Mouse (Mus musculus) heart, postnatal 0 days (tissue): ENCODE results near the gene Fam78b. TPM values are rescaled to one million over a fixed set of nuclear protein-coding genes. Genes with fewer than 3 reads are reported as not detected.

Experiments
- ATAC-seq: fragments of 200-750 bp; cut with Nextera tagmentation; 2 replicates; pipeline ENCODE4 v1.8.0; 2017; ENCODE audit warnings: low read depth, moderate number of reproducible peaks, moderate library complexity; ENCODE audit not compliant: insufficient read depth
- DNase-seq: peaks from one replicate; pipeline ENCODE4 v3.0.0-alpha.2; 2016; ENCODE audit warnings: low spot score
- H3K27ac ChIP-seq: fragments of 300-500 bp; sonication (generic); 2 replicates; pipeline ENCODE4 v1.5.1; 2014; ENCODE audit warnings: low read depth, mild to moderate bottlenecking
- H3K27me3 ChIP-seq: fragments of 300-500 bp; sonication (generic); 2 replicates; pipeline ENCODE4 v1.6.1; 2014; ENCODE audit warnings: low read length, mixed read lengths; ENCODE audit not compliant: control insufficient read depth, insufficient read depth
- H3K36me3 ChIP-seq: fragments of 300-500 bp; sonication (generic); replicated peaks from 2 replicates; pipeline ENCODE4 v1.6.1; 2014; ENCODE audit warnings: low read length, mixed read lengths; ENCODE audit not compliant: control insufficient read depth, insufficient read depth
- H3K4me1 ChIP-seq: fragments of 300-500 bp; sonication (generic); 2 replicates; pipeline ENCODE4 v1.6.1; 2014; ENCODE audit warnings: antibody characterized with exemption; ENCODE audit not compliant: control insufficient read depth, insufficient read depth
- H3K4me2 ChIP-seq: fragments of 300-500 bp; sonication (generic); 2 replicates; pipeline ENCODE4 v1.6.1; 2014; ENCODE audit warnings: low read depth, mild to moderate bottlenecking, low read length, moderate library complexity
- H3K4me3 ChIP-seq: fragments of 300-500 bp; sonication (generic); 2 replicates; pipeline ENCODE4 v1.5.1; 2014; ENCODE audit warnings: low read depth, low read length
- H3K9ac ChIP-seq: fragments of 300-500 bp; sonication (generic); replicated peaks from 2 replicates; pipeline ENCODE4 v1.6.1; 2014; ENCODE audit warnings: low read depth, low read length, mixed read lengths
- H3K9me3 ChIP-seq: fragments of 300-500 bp; sonication (generic); replicated peaks from 2 replicates; pipeline ENCODE4 v1.6.1; 2016; ENCODE audit warnings: low read length; ENCODE audit not compliant: control insufficient read depth
- CTCF ChIP-seq: IDR thresholded peaks from 2 replicates; pipeline ENCODE4 v1.5.1; 2016; ENCODE audit warnings: antibody characterized with exemption, control low read depth, low read depth
- EP300 ChIP-seq: IDR thresholded peaks from 2 replicates; pipeline ENCODE4 v1.6.1; 2016; ENCODE audit warnings: antibody characterized with exemption, low read depth
- WGBS: fragments of 180-500 bp; shearing (Covaris S2); extraction: QIAGEN DNeasy Blood & Tissue Kit; methylation state at CpG from one replicate; pipeline ENCODE4 v1.1.7; 2014; 5-methylcytosine and 5-hydroxymethylcytosine counted together
- polyA plus RNA-seq: library from polyadenylated mRNA; unstranded; fragments of >200 nt; fragmentation: Nextera tagmentation; extraction: Ambion mirVana; gene quantifications from 2 replicates; pipeline ENCODE4 v1.2.1, GENCODE M21; 2015
- total RNA-seq: library from RNA; depleted of rRNA; stranded (reverse); fragments of >200 nt; gene quantifications from 2 replicates; pipeline ENCODE4 v1.2.3, GENCODE M21; 2014; ENCODE audit warnings: low replicate concordance

The Fam78b gene
- total and polyA plus RNA-seq, 2 experiments from 2014 or later = 0.63 to 5.6 TPM

GRCm38 (mm10) chr1:166994266-166994665 lies 7.0 kb upstream of the Fam78b start:
- TF ChIP-seq CTCF = no peak
- TF ChIP-seq EP300 = no peak
- WGBS = 57% methylated on average over 5 of the region's 5 CpGs
- no peak for ATAC-seq
- Histone ChIP-seq H3K4me2 (no peak overlapping the region), H3K9ac (no peak overlapping the region), H3K27ac (no peak overlapping the region), H3K9me3 (no peaks in the 10 kb centered on the region), H3K4me3 (no peak overlapping the region), H3K36me3 (no peaks in the 10 kb centered on the region), H3K4me1 (no peaks in the 10 kb centered on the region), H3K27me3 (0 out of 2 replicates have a peak, but pooled peaks cover 5% of the 10 kb centered on the region)
- DNase-seq = no peak

- H3K4me2 ChIP-seq = no peak overlapping the region
- H3K4me1 ChIP-seq = no peaks in the 10 kb centered on the region
- 44% methylated on average over 8 of the region's 8 CpGs for WGBS
- no peaks in the 10 kb centered on the region for H3K9me3 ChIP-seq
- no peak overlapping the region for H3K4me3 ChIP-seq
- no peak for TF ChIP-seq CTCF
- no peak for TF ChIP-seq EP300
- ATAC-seq = no peak
- H3K27ac ChIP-seq = peak overlapping the region; percentile 23; the same call in 1 of the 2 replicates
- H3K27me3 ChIP-seq = peaks cover 23% of the 10 kb centered on the region; the same call in 1 of the 2 replicates
- DNase-seq = no peak
- H3K36me3 ChIP-seq = no peaks in the 10 kb centered on the region
- H3K9ac ChIP-seq = no peak overlapping the region
Measured at GRCm38 (mm10) chr1:166996250-166996649, 5.0 kb upstream of the Fam78b start.

DNA sequence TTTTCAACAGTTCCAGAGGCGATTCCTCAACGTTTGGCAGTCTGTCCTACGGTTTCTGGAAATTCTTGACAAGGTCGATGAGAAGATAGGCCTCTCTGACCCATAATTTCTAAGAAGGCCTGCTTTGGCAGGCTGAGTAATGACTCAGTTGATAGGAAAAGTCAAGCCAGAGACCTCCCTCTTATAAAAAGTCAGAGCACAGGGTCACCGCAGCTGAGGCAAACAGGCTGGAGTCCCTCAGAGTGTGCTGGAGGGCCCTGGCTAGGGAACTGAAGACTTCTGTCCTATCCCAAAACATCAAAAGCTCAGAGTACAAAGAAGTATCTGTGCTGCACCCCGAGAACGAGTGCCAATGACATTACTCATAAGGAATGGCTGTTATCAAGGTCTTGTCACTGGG lies 4.4 kb upstream of the Fam78b start:
- WGBS = 41% methylated on average over 7 of the region's 7 CpGs
- H3K9me3 ChIP-seq = no peaks in the 10 kb centered on the region
- H3K36me3 ChIP-seq = no peaks in the 10 kb centered on the region
- H3K27me3 ChIP-seq = peaks cover 29% of the 10 kb centered on the region
- no peaks in the 10 kb centered on the region for H3K4me1 ChIP-seq
- peak overlapping the region; percentile 23; the same call in 1 of the 2 replicates for H3K27ac ChIP-seq
- TF ChIP-seq CTCF (no peak), EP300 (no peak)
- DNase-seq (no peak), ATAC-seq (no peak)
- H3K9ac ChIP-seq = no peak overlapping the region
- no peak overlapping the region for H3K4me2 ChIP-seq
- no peak overlapping the region for H3K4me3 ChIP-seq

DNA sequence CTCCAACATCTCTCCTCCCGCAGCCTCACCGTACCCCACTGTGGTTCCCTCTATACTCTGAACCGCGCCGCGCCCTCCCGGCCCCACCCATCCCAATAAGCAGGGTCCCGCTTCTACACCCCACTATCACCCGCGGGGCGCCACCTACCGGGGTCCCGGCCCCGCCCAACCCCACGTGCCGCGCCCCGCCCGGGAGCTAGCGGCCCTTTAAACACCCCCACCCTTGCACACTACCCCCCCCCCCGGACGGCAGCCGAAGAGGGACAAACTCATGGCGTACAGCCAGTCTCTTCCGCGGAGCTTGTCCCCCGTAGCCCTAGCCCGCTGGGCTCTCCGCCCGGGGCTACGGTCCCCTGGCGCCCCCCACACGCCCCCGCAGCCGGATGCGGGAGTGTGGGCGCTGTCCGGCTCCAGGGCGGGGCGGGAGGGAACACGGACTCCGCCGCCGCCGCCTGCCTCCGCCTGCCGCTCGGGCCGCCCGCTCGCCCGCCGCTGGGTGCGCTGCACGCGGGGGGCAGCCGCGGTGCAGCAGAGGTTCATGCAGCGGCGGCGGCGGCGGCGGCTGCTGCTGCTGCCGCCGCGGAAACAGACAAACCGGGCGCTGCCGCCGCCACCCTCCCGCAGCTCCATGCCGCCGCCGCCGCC lies 566 bp upstream of the Fam78b start:
- peaks cover 50% of the 10 kb centered on the region for H3K27me3 ChIP-seq
- ATAC-seq (peak; percentile 65), DNase-seq (peak; percentile 23)
- H3K4me3 ChIP-seq = peak overlapping the region; percentile 74
- peak overlapping the region; percentile 97 for H3K4me2 ChIP-seq
- under 1% methylated on average over 57 of the region's 76 CpGs for WGBS
- TF ChIP-seq EP300 (no peak), CTCF (no peak)
- H3K27ac ChIP-seq = peak overlapping the region; percentile 65
- no peaks in the 10 kb centered on the region for H3K9me3 ChIP-seq
- peak overlapping the region; percentile 74 for H3K9ac ChIP-seq
- no peaks in the 10 kb centered on the region for H3K36me3 ChIP-seq
- H3K4me1 ChIP-seq = no peaks in the 10 kb centered on the region

GRCm38 (mm10) chr1:167001844-167002485 lies 748 bp downstream of the Fam78b start:
- ATAC-seq (no peak), DNase-seq (no peak)
- Histone ChIP-seq H3K36me3 (no peaks in the 10 kb centered on the region), H3K4me1 (no peaks in the 10 kb centered on the region), H3K4me3 (peak overlapping the region; percentile 74), H3K27me3 (peaks cover 50% of the 10 kb centered on the region), H3K27ac (peak overlapping the region; percentile 65; the same call in 1 of the 2 replicates), H3K4me2 (peak overlapping the region; percentile 97), H3K9ac (peak overlapping the region; percentile 74; the same call in 1 of the 2 replicates), H3K9me3 (no peaks in the 10 kb centered on the region)
- no peak for TF ChIP-seq EP300
- under 1% methylated on average over 30 of the region's 30 CpGs for WGBS
